Mouse (Mus musculus) small intestine, adult 2 months (tissue): ENCODE measurements at regions not wholly inside any gene's neighbourhood (a gene's known extent, or its start where the extent isn't known, plus 50 kb on each side); places are given as distances from the start of the nearest gene placed in this dataset.

Experiments used
- H3K27ac ChIP-seq: fragments of 200-500 bp; 2 replicates; pipeline ENCODE4 v1.5.1; 2012; ENCODE audit warnings: low read depth, low read length, control low read depth, inconsistent platforms; ENCODE audit not compliant: insufficient read depth
- H3K27me3 ChIP-seq: fragments of 200-500 bp; 2 replicates; pipeline ENCODE4 v1.6.1; 2012; ENCODE audit warnings: mild to moderate bottlenecking, moderate library complexity, low read length, inconsistent platforms; ENCODE audit not compliant: control insufficient read depth, insufficient read depth
- H3K36me3 ChIP-seq: fragments of 200-500 bp; 2 replicates; pipeline ENCODE4 v1.6.1; 2012; ENCODE audit warnings: mild to moderate bottlenecking, low read length, control low read depth, inconsistent platforms; ENCODE audit not compliant: control insufficient read depth, insufficient read depth
- H3K4me1 ChIP-seq: fragments of 200-500 bp; 2 replicates; pipeline ENCODE4 v1.6.1; 2012; ENCODE audit warnings: low read length, inconsistent platforms, mixed read lengths; ENCODE audit not compliant: control insufficient read depth, insufficient read depth, insufficient read length
- H3K4me3 ChIP-seq: fragments of 200-500 bp; 2 replicates; pipeline ENCODE4 v1.5.1; 2012; ENCODE audit warnings: low read depth, mild to moderate bottlenecking, control low read depth, inconsistent platforms, low read length, moderate library complexity
- CTCF ChIP-seq: fragments of 200-500 bp; IDR thresholded peaks from 2 replicates; pipeline ENCODE4 v1.5.1; 2012; ENCODE audit warnings: low read depth, mild to moderate bottlenecking, control low read depth, inconsistent platforms, low read length, moderate library complexity, mixed read lengths; ENCODE audit not compliant: insufficient replicate concordance, insufficient read length; ENCODE audit errors: extremely low read depth
- POLR2A ChIP-seq: fragments of 200-500 bp; IDR thresholded peaks from 2 replicates; pipeline ENCODE4 v1.6.1; 2012; ENCODE audit warnings: low read depth, mild to moderate bottlenecking, control low read depth, inconsistent platforms, low read length, moderate library complexity
- WGBS: fragments of 180-500 bp; shearing (Covaris S2); methylation state at CpG from one replicate; pipeline ENCODE4 v1.1.7; 2018; 5-methylcytosine and 5-hydroxymethylcytosine counted together

DNA sequence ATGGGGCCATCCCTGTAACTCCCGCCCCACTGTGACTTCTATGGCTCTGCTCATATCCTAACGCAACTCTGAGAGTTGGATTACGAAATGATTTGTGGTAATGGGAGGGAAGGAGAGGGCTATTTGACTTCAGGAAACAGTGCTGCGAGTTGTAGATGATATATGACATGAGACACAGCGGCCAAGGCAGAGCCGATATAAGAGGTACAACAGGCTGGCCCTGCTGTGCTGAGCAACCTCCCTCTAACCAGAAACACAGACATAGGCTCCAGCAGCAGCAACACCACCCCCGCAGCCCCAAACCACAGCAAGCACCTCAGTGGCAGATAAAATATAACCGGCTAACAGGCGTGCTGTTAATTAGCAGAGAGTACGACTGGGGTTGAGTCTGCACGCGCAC is 312.5 kb upstream of the Mgmt start:
- no peak overlapping the region for H3K4me3 ChIP-seq
- H3K27ac ChIP-seq, result no peak overlapping the region
- 63% methylated on average over 12 of the region's 12 CpGs for WGBS
- H3K36me3 ChIP-seq, result no peaks in the 10 kb centered on the region
- no peaks in the 10 kb centered on the region for H3K4me1 ChIP-seq
- H3K27me3 ChIP-seq, result no peaks in the 10 kb centered on the region
- TF ChIP-seq CTCF (no peak), POLR2A (no peak)

DNA sequence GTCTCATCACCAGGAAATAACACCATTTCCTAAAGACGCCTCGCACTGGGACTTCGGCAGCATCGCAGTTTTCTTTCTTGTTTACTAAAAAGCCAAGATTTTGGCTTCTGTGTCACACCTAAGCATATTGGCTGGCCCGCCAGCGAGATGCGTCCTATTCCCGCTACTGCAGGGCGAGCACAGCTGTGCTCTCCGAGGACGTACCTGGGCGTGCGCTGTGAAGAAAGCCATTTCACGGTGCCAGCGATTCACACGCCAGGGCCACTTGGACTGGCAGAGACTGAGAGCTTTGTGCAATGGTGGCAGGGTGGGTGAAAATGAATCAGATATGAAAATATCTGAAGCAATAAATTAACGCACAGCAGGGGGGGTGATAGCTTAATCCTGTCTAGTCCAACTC is 310.1 kb upstream of the Mgmt start:
- TF ChIP-seq CTCF (no peak), POLR2A (no peak)
- no peaks in the 10 kb centered on the region for H3K4me1 ChIP-seq
- WGBS, result 56% methylated on average over 17 of the region's 17 CpGs
- H3K27me3 ChIP-seq, result no peaks in the 10 kb centered on the region
- no peaks in the 10 kb centered on the region for H3K36me3 ChIP-seq
- no peak overlapping the region for H3K4me3 ChIP-seq
- H3K27ac ChIP-seq, result no peak overlapping the region

DNA sequence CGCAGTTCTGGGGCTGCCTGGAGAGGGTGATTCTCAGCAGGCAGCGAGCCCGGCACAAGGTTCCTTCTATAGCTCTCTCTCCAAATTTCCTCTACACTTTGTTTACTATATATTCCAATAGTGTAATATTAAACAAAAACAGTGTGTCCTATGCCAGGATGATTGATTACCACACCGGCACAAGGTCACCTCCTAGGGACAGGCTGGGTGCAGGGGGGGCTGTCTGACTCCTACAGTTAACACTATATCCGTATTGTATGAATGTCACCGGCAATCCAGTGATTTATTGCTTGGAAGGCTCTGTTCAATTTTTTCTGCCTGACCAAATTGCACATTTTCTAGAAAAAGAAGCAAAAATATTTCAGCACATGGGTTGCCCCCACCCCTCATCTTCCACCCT is 305.9 kb upstream of the Mgmt start:
- 73% methylated on average over 6 of the region's 6 CpGs for WGBS
- H3K4me3 ChIP-seq, result no peak overlapping the region

DNA sequence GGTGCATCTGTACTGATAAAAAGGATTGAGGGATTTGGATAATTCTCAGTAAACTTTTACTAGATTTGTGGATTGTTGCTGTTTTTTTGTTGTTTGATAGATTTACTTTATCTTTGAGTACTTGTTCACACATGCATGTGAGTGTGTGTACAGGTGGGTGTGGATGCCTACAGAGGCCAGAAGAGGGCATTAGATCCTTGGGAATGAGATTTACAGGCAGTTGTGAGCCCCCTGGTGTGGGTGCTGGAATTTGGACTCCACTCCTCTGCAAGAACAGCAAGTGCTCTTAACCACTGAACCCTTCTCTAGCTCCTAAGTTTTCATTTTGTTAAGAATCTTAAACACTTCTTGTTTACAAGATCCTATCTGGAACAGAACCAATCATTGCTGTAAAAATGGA is 303.5 kb upstream of the Mgmt start:
- H3K36me3 ChIP-seq, result no peaks in the 10 kb centered on the region
- H3K27ac ChIP-seq, result no peak overlapping the region
- H3K4me1 ChIP-seq, result no peaks in the 10 kb centered on the region
- no peak for TF ChIP-seq POLR2A
- no peak for TF ChIP-seq CTCF
- H3K27me3 ChIP-seq, result no peaks in the 10 kb centered on the region
- no peak overlapping the region for H3K4me3 ChIP-seq

More for the DNA sequence above, 305.9 kb upstream of the Mgmt start:
- Histone ChIP-seq H3K36me3 (no peaks in the 10 kb centered on the region), H3K27ac (no peak overlapping the region), H3K4me1 (no peaks in the 10 kb centered on the region), H3K27me3 (no peaks in the 10 kb centered on the region)
- TF ChIP-seq CTCF (no peak), POLR2A (no peak)

DNA sequence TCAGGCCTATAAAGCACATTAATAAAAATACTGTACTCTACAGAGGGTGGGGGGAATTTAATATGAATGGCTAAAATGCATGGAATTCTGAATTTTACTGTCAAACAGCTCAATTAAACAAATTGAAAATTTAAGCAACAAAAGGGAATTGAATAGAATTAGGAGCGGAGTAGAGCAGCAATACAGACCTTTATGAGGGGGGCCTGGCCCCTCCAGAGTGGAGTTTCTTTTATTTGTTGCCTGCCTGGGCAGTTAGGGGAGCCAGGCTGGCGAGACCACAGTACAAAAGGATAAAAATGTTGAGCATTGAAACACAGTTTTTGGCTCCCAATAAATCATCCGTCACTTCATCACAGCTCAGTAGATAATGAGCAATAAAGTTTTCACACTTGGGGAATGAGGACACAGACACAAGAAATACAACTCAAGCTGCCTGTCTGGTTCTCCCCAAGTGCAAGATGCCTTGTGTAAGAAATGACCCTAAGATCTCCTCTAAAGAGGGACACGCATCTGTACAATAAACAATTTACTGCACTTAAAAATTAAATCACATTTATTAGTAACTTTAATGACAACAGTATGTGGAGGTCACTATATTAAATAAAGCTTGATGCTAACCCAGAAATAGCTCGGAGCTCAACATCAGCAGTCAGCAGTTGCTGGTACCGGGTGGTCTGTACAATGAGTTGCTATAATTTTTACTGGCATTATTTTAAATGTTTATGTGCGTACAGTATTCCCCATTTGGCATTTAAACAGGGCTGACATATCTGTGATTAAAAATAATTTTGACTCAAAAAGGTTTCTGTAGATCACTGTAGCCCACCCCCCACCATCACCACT is 286.9 kb upstream of the Mgmt start:
- 75% methylated on average over 7 of the region's 7 CpGs for WGBS
- Histone ChIP-seq H3K36me3 (no peaks in the 10 kb centered on the region), H3K4me3 (no peak overlapping the region), H3K27me3 (no peaks in the 10 kb centered on the region), H3K4me1 (no peaks in the 10 kb centered on the region), H3K27ac (no peak overlapping the region)
- no peak for TF ChIP-seq CTCF
- TF ChIP-seq POLR2A, result no peak

DNA sequence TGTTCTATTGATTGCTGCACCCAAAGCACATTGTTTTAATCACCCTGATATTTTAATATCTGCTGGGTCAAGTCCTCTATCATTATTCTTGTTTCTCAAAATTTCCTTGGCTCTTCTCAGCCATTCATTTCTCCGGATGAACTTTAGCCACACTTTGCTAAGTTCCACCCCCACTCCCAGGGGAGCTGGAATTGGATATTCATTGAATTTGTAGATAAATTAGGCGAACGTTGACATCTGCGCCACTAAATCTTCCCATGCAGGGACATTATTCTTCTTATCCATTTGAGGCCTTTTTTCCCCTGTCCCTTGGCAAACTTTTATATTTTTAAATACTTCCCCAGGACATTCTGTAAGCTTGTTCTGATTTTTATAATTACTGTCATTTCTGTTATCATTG is 280.9 kb upstream of the Mgmt start:
- WGBS, result 72% methylated on average over 4 of the region's 4 CpGs
- H3K4me1 ChIP-seq, result no peaks in the 10 kb centered on the region
- TF ChIP-seq CTCF, result no peak
- no peak for TF ChIP-seq POLR2A
- H3K27me3 ChIP-seq, result no peaks in the 10 kb centered on the region
- H3K36me3 ChIP-seq, result no peaks in the 10 kb centered on the region
- H3K27ac ChIP-seq, result no peak overlapping the region
- no peak overlapping the region for H3K4me3 ChIP-seq

DNA sequence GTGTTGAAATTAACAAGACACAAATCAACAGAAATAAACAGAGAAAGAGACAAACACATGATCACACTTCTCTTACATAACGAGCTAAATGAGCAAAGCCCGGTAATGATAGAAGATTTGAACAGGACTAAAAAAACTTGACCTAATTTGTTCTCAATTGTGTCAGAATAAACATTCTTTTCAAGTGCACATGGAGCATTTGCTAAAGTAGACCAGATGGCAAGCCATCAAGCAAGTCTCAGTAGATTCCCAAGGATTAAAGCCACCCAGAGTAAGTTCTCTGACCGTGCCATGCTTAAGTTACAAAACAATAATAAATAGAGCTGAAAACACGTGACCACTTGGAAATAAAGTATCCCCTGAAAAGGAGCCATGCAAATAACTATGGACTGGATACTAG is 269.9 kb upstream of the Mgmt start:
- H3K4me3 ChIP-seq, result no peak overlapping the region
- H3K4me1 ChIP-seq, result no peaks in the 10 kb centered on the region
- WGBS, result 66% methylated on average over 4 of the region's 4 CpGs
- no peaks in the 10 kb centered on the region for H3K36me3 ChIP-seq
- no peaks in the 10 kb centered on the region for H3K27me3 ChIP-seq
- H3K27ac ChIP-seq, result no peak overlapping the region
- TF ChIP-seq POLR2A (no peak), CTCF (no peak)

DNA sequence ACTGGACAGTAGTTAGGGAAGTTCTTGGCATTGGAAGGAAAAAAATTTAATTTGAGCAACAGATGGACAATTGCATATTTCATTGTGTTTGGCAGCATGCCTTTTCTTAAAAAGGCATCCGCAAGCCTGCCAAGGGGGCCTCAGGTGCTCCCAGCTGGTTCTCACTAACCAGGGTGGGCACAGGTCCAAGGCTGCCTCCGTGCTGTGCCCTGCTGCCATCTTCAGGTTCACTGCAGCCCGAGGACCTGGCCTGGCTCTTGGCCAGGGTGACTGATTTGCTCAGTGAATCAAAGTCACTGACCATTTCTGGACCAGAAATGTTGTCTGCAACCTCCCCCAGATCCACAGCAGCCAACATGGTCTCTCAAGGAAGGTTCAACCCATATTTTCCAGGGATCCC is 263.3 kb upstream of the Mgmt start:
- WGBS, result 28% methylated on average over 3 of the region's 3 CpGs
- Histone ChIP-seq H3K27me3 (no peaks in the 10 kb centered on the region), H3K36me3 (no peaks in the 10 kb centered on the region), H3K27ac (no peak overlapping the region), H3K4me3 (no peak overlapping the region), H3K4me1 (no peaks in the 10 kb centered on the region)
- TF ChIP-seq CTCF (no peak), POLR2A (no peak)
